Comparison of ENCODE assay signal across 8 mouse cellular contexts in genomic region chr5:125406322-125407016, GRCm38 (mm10). TPM values are rescaled to one million over a fixed set of nuclear protein-coding genes. Genes with fewer than 3 reads are reported as not detected.
A peak's percentile ranks its signal among the peaks of the same experiment; 100 is the strongest.
DNase-seq lines count a peak whose midpoint lies in the region; ATAC-seq and TF ChIP-seq lines count a peak whose summit lies in the region.

No protein-coding gene starts in this region.

- no peaks in the 10 kb centered on the region for H3K27me3 ChIP-seq in CH12.LX (replicated peaks)
- H3K27me3 ChIP-seq in forebrain, embryonic 12.5 days = no peaks in the 10 kb centered on the region
- no peaks in the 10 kb centered on the region for H3K27me3 ChIP-seq in lung, embryonic 16.5 days (ENCODE audit: control insufficient read depth, insufficient read depth, low read depth, low read length)

- no peak for TF ChIP-seq CTCF in CH12.LX (conservative IDR thresholded peaks at IDR 0.05 in 1 of 2, IDR thresholded peaks at IDR 0.05 in 1 of 2; ENCODE audit: low read depth in 2 of 2, low read length in 2 of 2)
- TF ChIP-seq CTCF in olfactory bulb, adult 2 months (IDR thresholded peaks at IDR 0.05; ENCODE audit: insufficient read depth, low read depth, low read length) = no peak

- ATAC-seq in forebrain, embryonic 12.5 days (ENCODE audit: low FRiP score) = peak; percentile 6; the same call in 1 of the 2 replicates
- peak; percentile 34 for ATAC-seq in lung, embryonic 16.5 days (ENCODE audit: low read depth)

- under 1% methylated on average over 20 of the region's 20 CpGs for WGBS in forebrain, embryonic 12.5 days
- WGBS in lung, embryonic 16.5 days = under 1% methylated on average over 20 of the region's 20 CpGs
- 5% methylated on average over 20 of the region's 20 CpGs for WGBS in olfactory bulb, adult 2 months

- peak overlapping the region; percentile 85 for H3K27ac ChIP-seq in CH12.LX (ENCODE audit: insufficient read depth, low read depth)
- H3K27ac ChIP-seq in forebrain, embryonic 12.5 days = peak overlapping the region; percentile 86
- H3K27ac ChIP-seq in lung, embryonic 16.5 days (ENCODE audit: low read length) = peak overlapping the region; percentile 90
- peak overlapping the region; percentile 92 for H3K27ac ChIP-seq in olfactory bulb, adult 2 months (ENCODE audit: insufficient read depth, low read depth, low read length)

- peak overlapping the region; percentile 55 for H3K4me2 ChIP-seq in CH12.LX (ENCODE audit: insufficient read depth, low read depth, poor library complexity, severe bottlenecking)
- H3K4me2 ChIP-seq in forebrain, embryonic 12.5 days = peak overlapping the region; percentile 70
- peak overlapping the region; percentile 55 for H3K4me2 ChIP-seq in lung, embryonic 16.5 days (ENCODE audit: low read depth, low read length)

- H3K9me3 ChIP-seq in CH12.LX (replicated peaks; ENCODE audit: low read length) = no peaks in the 10 kb centered on the region
- no peaks in the 10 kb centered on the region for H3K9me3 ChIP-seq in forebrain, embryonic 12.5 days
- no peaks in the 10 kb centered on the region for H3K9me3 ChIP-seq in lung, embryonic 16.5 days (ENCODE audit: control insufficient read depth, low read length)

- no peak for TF ChIP-seq RAD21 in CH12.LX (IDR thresholded peaks at IDR 0.05; ENCODE audit: low read depth, low read length)

- no peaks in the 10 kb centered on the region for H3K79me2 ChIP-seq in CH12.LX (replicated peaks; ENCODE audit: control insufficient read depth, extremely low read depth, insufficient read depth, poor library complexity, severe bottlenecking)

- peaks cover 3 to 22% of the 10 kb centered on the region in 2 experiments; a peak in 3 of 4 replicates for H3K4me1 ChIP-seq in CH12.LX (ENCODE audit: control insufficient read depth in 1 of 2, insufficient read depth in 2 of 2)
- H3K4me1 ChIP-seq in forebrain, embryonic 12.5 days = peaks cover 14% of the 10 kb centered on the region
- H3K4me1 ChIP-seq in lung, embryonic 16.5 days (replicated peaks; ENCODE audit: control insufficient read depth, insufficient read depth, low read length) = peaks cover 16% of the 10 kb centered on the region
- peaks cover 20% of the 10 kb centered on the region for H3K4me1 ChIP-seq in olfactory bulb, adult 2 months (ENCODE audit: control insufficient read depth, insufficient read depth, low read length)

- intact Hi-C loops in heart, postnatal 36 days (cut with DNase I) = no loop called here

- DNase-seq in CH12.LX (ENCODE audit: extremely low read depth) = peak; percentile 57
- DNase-seq in adrenal gland, postnatal 36 days = peak; percentile 55 to 65
- peak; percentile 72 to 84 for DNase-seq in heart, postnatal 36 days
- peak; percentile 55 for DNase-seq in layer of hippocampus, adult 9-11 months
- DNase-seq in urinary bladder, adult 2 months (ENCODE audit: low spot score) = peak; percentile 63

- H3K4me3 ChIP-seq in CH12.LX (replicated peaks in 1 of 3; ENCODE audit: low read depth in 2 of 3, low read length in 2 of 3, poor library complexity in 1 of 3) = peak overlapping the region; percentile 57 to 72 (median 72)
- H3K4me3 ChIP-seq in forebrain, embryonic 12.5 days (replicated peaks) = peak overlapping the region; percentile 50
- peak overlapping the region; percentile 67 for H3K4me3 ChIP-seq in lung, embryonic 16.5 days (ENCODE audit: low read length)
- H3K4me3 ChIP-seq in olfactory bulb, adult 2 months (ENCODE audit: insufficient read depth, low read depth, low read length) = peak overlapping the region; percentile 60

- in situ Hi-C loops in CH12.LX (cut with MboI; ENCODE audit: low pct_ligation_motif_present, low pct_unique_long_range_greater_than_20kb, low sequenced_read_pairs) = no loop called here

- H3K36me3 ChIP-seq in CH12.LX (replicated peaks in 1 of 2; ENCODE audit: control insufficient read depth in 1 of 2, insufficient read depth in 1 of 2, low read length in 1 of 2) = no peaks in the 10 kb centered on the region
- H3K36me3 ChIP-seq in forebrain, embryonic 12.5 days (replicated peaks) = no peaks in the 10 kb centered on the region
- no peaks in the 10 kb centered on the region for H3K36me3 ChIP-seq in lung, embryonic 16.5 days (ENCODE audit: control insufficient read depth, insufficient read depth, low read length)

- dilution Hi-C loops in CH12.LX (cut with MboI; ENCODE audit: extremely low pct_ligation_motif_present, extremely low pct_unique_long_range_greater_than_20kb, low sequenced_read_pairs) = no loop called here

- TF ChIP-seq POLR2A in CH12.LX (IDR thresholded peaks at IDR 0.05; ENCODE audit: low read depth, low read length) = no peak; the same call in 1 of the 2 replicates
- TF ChIP-seq POLR2A in olfactory bulb, adult 2 months (IDR thresholded peaks at IDR 0.05; ENCODE audit: insufficient read depth, low read depth, low read length) = no peak

- H3K9ac ChIP-seq in CH12.LX (ENCODE audit: insufficient read depth, low read depth) = peak overlapping the region; percentile 51
- H3K9ac ChIP-seq in forebrain, embryonic 12.5 days = peak overlapping the region; percentile 65
- H3K9ac ChIP-seq in lung, embryonic 16.5 days (ENCODE audit: low read length) = peak overlapping the region; percentile 77

- no peak for TF ChIP-seq EP300 in CH12.LX (IDR thresholded peaks at IDR 0.05; ENCODE audit: low read length)

TF ChIP-seq in CH12.LX, 34 proteins besides CTCF, POLR2A, EP300 and RAD21:
- TF ChIP-seq JUN (IDR thresholded peaks at IDR 0.05; ENCODE audit: insufficient read depth, low read depth, low read length) (no peak), USF1 (IDR thresholded peaks at IDR 0.05; ENCODE audit: low read depth, low read length) (no peak), SIN3A (IDR thresholded peaks at IDR 0.05; ENCODE audit: low read length) (peak; percentile 89), ZMIZ1 (IDR thresholded peaks at IDR 0.05; ENCODE audit: low read depth, low read length) (no peak), ELF1 (IDR thresholded peaks at IDR 0.05; ENCODE audit: low read depth, low read length) (peak; percentile 62; the same call in 1 of the 2 replicates), RCOR1 (conservative IDR thresholded peaks at IDR 0.05; ENCODE audit: low read depth, low read length) (no peak), BHLHE40 (IDR thresholded peaks at IDR 0.05; ENCODE audit: low read depth, low read length) (peak; percentile 15; the same call in 1 of the 2 replicates), MAZ (IDR thresholded peaks at IDR 0.05; ENCODE audit: low read depth, low read length) (peak; percentile 40; the same call in 1 of the 2 replicates), NRF1 (IDR thresholded peaks at IDR 0.05; ENCODE audit: low read depth, low read length) (no peak), TCF12 (IDR thresholded peaks at IDR 0.05; ENCODE audit: low read depth, low read length) (0 out of 2 replicates have a peak, but pooled peaks have one; percentile 24), HCFC1 (IDR thresholded peaks at IDR 0.05; ENCODE audit: low read depth, low read length) (no peak)

RNA-seq across cellular contexts. Expression of gene Ubc, which starts 16.5 kb away (rescaled TPM):
- total RNA-seq in CH12.LX (2012; rRNA removed) (466 and 486 TPM in 2 replicates), CH12.LX (2014; rRNA removed) (650 and 656 TPM in 2 replicates)
- 687 and 803 TPM in 2 replicates for polyA plus RNA-seq in CH12.LX (2012; ENCODE audit: insufficient read length, low read depth)
- 1,000 to 10,000 TPM; 1,428 to 1,489 TPM for total RNA-seq in adrenal gland, postnatal 36 days (2021)
- polyA plus RNA-seq in forebrain, embryonic 12.5 days (2016; fragmentation: Nextera tagmentation; extraction: Ambion mirVana) = 1,113 and 1,114 TPM in 2 replicates
- total RNA-seq in heart, postnatal 36 days (2021) = 1,000 to 10,000 TPM in 1 of 2 experiments, 100 to 1,000 TPM in 1; 856 to 1,567 TPM
- polyA plus RNA-seq in lung, embryonic 16.5 days (2015; fragmentation: Nextera tagmentation; extraction: Ambion mirVana) = 1,152 and 1,205 TPM in 2 replicates
- polyA plus RNA-seq in olfactory bulb, adult 2 months (2012; ENCODE audit: insufficient read depth, insufficient read length, low replicate concordance, missing spikeins) = 238 and 763 TPM in 2 replicates
- 740 and 949 TPM in 2 replicates for polyA plus RNA-seq in urinary bladder, adult 2 months (2012; rRNA removed)

RNA-seq across cellular contexts. Expression of gene Gm10382, which starts 17.3 kb away (rescaled TPM):
- total RNA-seq in CH12.LX (2012; rRNA removed) = 0.59 and 0.80 TPM in 2 replicates
- not detected in 2 replicates for total RNA-seq in CH12.LX (2014; rRNA removed)
- polyA plus RNA-seq in CH12.LX (2012; ENCODE audit: insufficient read length, low read depth) = 0.87 and 1.1 TPM in 2 replicates
- total RNA-seq in adrenal gland, postnatal 36 days (2021) = under 1 TPM; 0.23 to 0.40 TPM
- 0.91 and 0.97 TPM in 2 replicates for polyA plus RNA-seq in forebrain, embryonic 12.5 days (2016; fragmentation: Nextera tagmentation; extraction: Ambion mirVana)
- not detected for total RNA-seq in heart, postnatal 36 days (2021)
- 0.29 and 0.36 TPM in 2 replicates for polyA plus RNA-seq in lung, embryonic 16.5 days (2015; fragmentation: Nextera tagmentation; extraction: Ambion mirVana)
- not detected in 2 replicates for polyA plus RNA-seq in olfactory bulb, adult 2 months (2012; ENCODE audit: insufficient read depth, insufficient read length, low replicate concordance, missing spikeins)
- 0.29 and 0.40 TPM in 2 replicates for polyA plus RNA-seq in urinary bladder, adult 2 months (2012; rRNA removed)

RNA-seq across cellular contexts. Expression of gene Dhx37, which starts 27.5 kb away (rescaled TPM):
- 21.0 and 23.8 TPM in 2 replicates for total RNA-seq in CH12.LX (2012; rRNA removed)
- 22.7 and 26.0 TPM in 2 replicates for total RNA-seq in CH12.LX (2014; rRNA removed)
- polyA plus RNA-seq in CH12.LX (2012; ENCODE audit: insufficient read length, low read depth) = 33.0 and 36.9 TPM in 2 replicates
- 10 to 100 TPM; 16.3 to 21.9 TPM for total RNA-seq in adrenal gland, postnatal 36 days (2021)
- polyA plus RNA-seq in forebrain, embryonic 12.5 days (2016; fragmentation: Nextera tagmentation; extraction: Ambion mirVana) = 16.5 and 17.1 TPM in 2 replicates
- total RNA-seq in heart, postnatal 36 days (2021) = 10 to 100 TPM; 11.4 to 11.7 TPM
- 10.1 and 10.6 TPM in 2 replicates for polyA plus RNA-seq in lung, embryonic 16.5 days (2015; fragmentation: Nextera tagmentation; extraction: Ambion mirVana)
- not detected in 2 replicates for polyA plus RNA-seq in olfactory bulb, adult 2 months (2012; ENCODE audit: insufficient read depth, insufficient read length, low replicate concordance, missing spikeins)
- polyA plus RNA-seq in urinary bladder, adult 2 months (2012; rRNA removed) = 15.7 and 16.8 TPM in 2 replicates

RNA-seq across cellular contexts. Expression of gene Bri3bp, which starts 34.9 kb away (rescaled TPM):
- total RNA-seq in CH12.LX (2012; rRNA removed) (48.4 and 49.6 TPM in 2 replicates), CH12.LX (2014; rRNA removed) (30.1 and 37.7 TPM in 2 replicates)
- polyA plus RNA-seq in CH12.LX (2012; ENCODE audit: insufficient read length, low read depth) = 147 and 164 TPM in 2 replicates
- 10 to 100 TPM; 25.6 to 39.0 TPM for total RNA-seq in adrenal gland, postnatal 36 days (2021)
- polyA plus RNA-seq in forebrain, embryonic 12.5 days (2016; fragmentation: Nextera tagmentation; extraction: Ambion mirVana) = 37.4 and 43.0 TPM in 2 replicates
- total RNA-seq in heart, postnatal 36 days (2021) = 10 to 100 TPM; 45.4 to 54.6 TPM
- 29.1 and 31.9 TPM in 2 replicates for polyA plus RNA-seq in lung, embryonic 16.5 days (2015; fragmentation: Nextera tagmentation; extraction: Ambion mirVana)
- 46.8 TPM in 1 of 2 replicates, not detected in the other for polyA plus RNA-seq in olfactory bulb, adult 2 months (2012; ENCODE audit: insufficient read depth, insufficient read length, low replicate concordance, missing spikeins)
- polyA plus RNA-seq in urinary bladder, adult 2 months (2012; rRNA removed) = 3.5 and 7.5 TPM in 2 replicates

Comparison
In these comparisons a context has a peak if more than half of its experiments do, and no peak if none do; other contexts are left out.
1. Peak in every context shown above with its lines: DNase-seq, ATAC-seq, H3K4me3 ChIP-seq and H3K27ac ChIP-seq.
2. RNA of gene Dhx37, which starts 27.5 kb away (polyA plus RNA-seq): 33.0 to 36.9 TPM in CH12.LX, 15.7 to 16.8 TPM in urinary bladder, adult 2 months, 16.5 to 17.1 TPM in forebrain, embryonic 12.5 days and 10.1 to 10.6 TPM in lung, embryonic 16.5 days; not detected in olfactory bulb, adult 2 months; every median in the first group is over 10 times any median in the second.